Mouse (Mus musculus): Measurements from ENCODE around the gene Echdc3. TPM values are rescaled to one million over a fixed set of nuclear protein-coding genes. Genes with fewer than 3 reads are reported as not detected.

Gene Echdc3
- polyA plus RNA-seq, 1 experiment = 1.9 TPM

DNA sequence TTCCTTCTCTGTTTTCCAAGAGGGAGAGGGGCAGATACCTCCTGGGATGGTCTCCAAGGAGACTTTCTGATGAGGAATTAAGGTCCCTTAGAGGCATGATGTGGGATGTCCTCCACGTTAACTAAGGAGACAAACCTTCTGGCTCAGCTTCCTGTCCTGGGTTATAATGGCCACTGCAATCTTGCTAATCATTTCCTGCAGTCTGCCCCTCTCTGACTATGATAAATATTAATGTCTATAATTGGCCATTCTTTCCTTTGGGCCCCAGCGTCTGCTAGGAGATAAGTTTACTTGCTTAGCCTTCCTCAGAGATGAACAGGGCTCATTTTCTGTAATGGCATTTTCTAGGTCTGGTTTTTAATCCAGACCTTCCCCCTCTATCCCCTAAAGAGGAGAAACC is 53.1 kb downstream of the Echdc3 start:
- Histone ChIP-seq H3K9me3 (no peaks in the 10 kb centered on the region), H3K27me3 (replicated peaks) (no peaks in the 10 kb centered on the region), H3K36me3 (replicated peaks; ENCODE audit: low read length) (no peaks in the 10 kb centered on the region), H3K4me3 (replicated peaks) (peak overlapping the region; percentile 70), H3K4me1 (peaks cover 87% of the 10 kb centered on the region)
- peak; percentile 64; the same call in 1 of the 3 replicates for TF ChIP-seq GATA1 (IDR thresholded peaks at IDR 0.05; ENCODE audit: borderline replicate concordance, low read length)
- TF ChIP-seq FLI1 (IDR thresholded peaks at IDR 0.05; ENCODE audit: low read length) = no peak

DNA sequence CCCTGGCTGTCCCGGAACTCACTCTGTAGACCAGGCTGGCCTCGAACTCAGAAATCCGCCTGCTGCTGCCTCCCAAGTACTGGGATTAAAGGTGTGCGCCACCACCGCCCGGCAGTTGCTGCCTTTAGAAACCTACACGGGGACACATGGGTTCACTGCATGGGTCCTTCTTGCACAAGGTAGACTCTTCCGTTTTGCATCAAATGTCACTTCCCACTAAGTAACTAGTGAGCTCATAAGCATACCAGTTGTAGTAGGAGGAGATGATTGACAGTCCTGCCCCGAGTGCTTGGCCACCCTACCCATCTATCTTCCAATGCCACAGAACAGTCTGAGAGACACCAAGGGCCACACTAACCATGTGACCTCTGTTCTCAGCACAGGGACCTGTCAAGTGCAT is 53.6 kb downstream of the Echdc3 start:
- TF ChIP-seq FLI1 (IDR thresholded peaks at IDR 0.05; ENCODE audit: low read length) (no peak), GATA1 (IDR thresholded peaks at IDR 0.05; ENCODE audit: borderline replicate concordance, low read length) (no peak)
- Histone ChIP-seq H3K27me3 (replicated peaks) (no peaks in the 10 kb centered on the region), H3K9me3 (no peaks in the 10 kb centered on the region), H3K4me3 (replicated peaks) (peak overlapping the region; percentile 70), H3K4me1 (peaks cover 84% of the 10 kb centered on the region), H3K36me3 (replicated peaks; ENCODE audit: low read length) (no peaks in the 10 kb centered on the region)

DNA sequence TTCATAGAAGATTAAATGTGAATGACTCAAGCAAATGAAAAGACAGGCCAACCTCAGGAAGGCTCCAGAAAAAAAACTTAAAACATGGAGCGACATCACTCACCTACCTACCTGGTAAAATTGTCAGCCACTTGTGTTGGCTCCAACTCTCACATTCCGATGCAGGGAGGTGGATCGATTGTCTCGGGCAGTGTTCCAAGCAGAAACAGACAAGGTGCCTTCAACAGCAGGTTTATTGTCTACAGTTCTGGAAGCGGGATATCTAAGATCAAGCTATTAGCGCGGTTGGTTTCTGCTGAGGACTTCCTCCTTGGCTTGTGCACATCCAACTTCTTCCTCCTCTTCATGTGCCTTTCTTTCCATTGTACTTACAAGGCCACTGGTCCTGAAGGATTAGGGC is 55.2 kb downstream of the Echdc3 start:
- no peak for TF ChIP-seq GATA1 (IDR thresholded peaks at IDR 0.05; ENCODE audit: borderline replicate concordance, low read length)
- no peak for TF ChIP-seq FLI1 (IDR thresholded peaks at IDR 0.05; ENCODE audit: low read length)
- peaks cover 76% of the 10 kb centered on the region for H3K4me1 ChIP-seq
- H3K4me3 ChIP-seq (replicated peaks) = no peak overlapping the region
- no peaks in the 10 kb centered on the region for H3K27me3 ChIP-seq (replicated peaks)
- no peaks in the 10 kb centered on the region for H3K9me3 ChIP-seq
- peaks cover 4% of the 10 kb centered on the region for H3K36me3 ChIP-seq (replicated peaks; ENCODE audit: low read length)

GRCm38 (mm10) chr2:6157208-6157607 is 55.6 kb downstream of the Echdc3 start:
- H3K9me3 ChIP-seq = no peaks in the 10 kb centered on the region
- H3K4me1 ChIP-seq = peaks cover 72% of the 10 kb centered on the region
- H3K36me3 ChIP-seq (replicated peaks; ENCODE audit: low read length) = peaks cover 4% of the 10 kb centered on the region
- H3K27me3 ChIP-seq (replicated peaks) = no peaks in the 10 kb centered on the region
- no peak overlapping the region for H3K4me3 ChIP-seq (replicated peaks)
- TF ChIP-seq FLI1 (IDR thresholded peaks at IDR 0.05; ENCODE audit: low read length) = no peak
- TF ChIP-seq GATA1 (IDR thresholded peaks at IDR 0.05; ENCODE audit: borderline replicate concordance, low read length) = no peak

DNA sequence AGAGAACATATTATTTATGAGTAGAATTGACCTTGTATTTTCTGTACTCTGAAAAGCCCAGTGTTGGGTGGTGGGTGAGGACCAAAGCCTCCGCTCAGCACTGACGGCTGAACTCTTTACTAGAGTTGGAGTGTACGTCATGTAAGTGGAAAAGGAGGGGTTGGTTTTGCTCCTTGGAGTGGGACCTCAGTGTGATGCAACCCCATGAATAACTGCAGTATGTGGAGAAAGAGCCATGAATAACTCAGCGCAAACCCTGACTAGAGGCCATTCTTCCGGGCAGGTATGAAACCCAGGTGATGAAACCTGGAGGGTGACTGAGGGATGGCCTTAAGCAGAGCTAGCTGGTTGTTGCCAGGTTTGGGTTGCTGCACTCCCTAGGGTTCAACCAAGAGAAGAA is 63.0 kb downstream of the Echdc3 start:
- Histone ChIP-seq H3K4me1 (peaks cover 49% of the 10 kb centered on the region), H3K4me3 (replicated peaks) (no peak overlapping the region), H3K36me3 (replicated peaks; ENCODE audit: low read length) (peaks cover 4% of the 10 kb centered on the region), H3K27me3 (replicated peaks) (peaks cover 1% of the 10 kb centered on the region), H3K9me3 (no peaks in the 10 kb centered on the region)
- TF ChIP-seq FLI1 (IDR thresholded peaks at IDR 0.05; ENCODE audit: low read length) (no peak), GATA1 (IDR thresholded peaks at IDR 0.05; ENCODE audit: borderline replicate concordance, low read length) (no peak)

- TF ChIP-seq GATA1 (IDR thresholded peaks at IDR 0.05; ENCODE audit: borderline replicate concordance, low read length) (no peak), FLI1 (IDR thresholded peaks at IDR 0.05; ENCODE audit: low read length) (no peak)
- Histone ChIP-seq H3K9me3 (peaks cover 3% of the 10 kb centered on the region), H3K4me3 (replicated peaks) (no peak overlapping the region), H3K4me1 (peaks cover 52% of the 10 kb centered on the region), H3K27me3 (replicated peaks) (peaks cover 4% of the 10 kb centered on the region), H3K36me3 (replicated peaks; ENCODE audit: low read length) (no peaks in the 10 kb centered on the region)
Observed at GRCm38 (mm10) chr2:6146901-6147300, 65.9 kb downstream of the Echdc3 start.

DNA sequence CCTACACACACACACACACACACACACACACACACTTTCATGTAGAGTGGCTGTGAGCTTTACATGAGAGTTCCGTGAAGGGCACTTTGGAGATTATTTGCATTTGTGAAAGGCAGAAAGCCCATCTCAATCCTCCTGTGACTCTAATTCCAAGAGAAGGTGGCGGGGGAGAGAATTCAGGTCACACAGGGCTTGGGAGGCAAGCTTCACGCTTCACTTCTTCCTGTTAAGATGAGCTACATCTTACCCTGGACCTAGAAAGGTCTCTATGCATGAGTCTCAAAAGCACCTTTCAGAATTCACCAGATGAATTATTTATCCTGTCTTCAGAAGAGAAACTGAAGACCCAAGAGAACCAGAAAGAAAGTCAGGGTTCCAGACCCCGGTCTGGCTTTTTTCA is 66.6 kb downstream of the Echdc3 start:
- Histone ChIP-seq H3K4me3 (replicated peaks) (no peak overlapping the region), H3K36me3 (replicated peaks; ENCODE audit: low read length) (no peaks in the 10 kb centered on the region), H3K27me3 (replicated peaks) (peaks cover 4% of the 10 kb centered on the region), H3K4me1 (peaks cover 51% of the 10 kb centered on the region), H3K9me3 (peaks cover 3% of the 10 kb centered on the region)
- TF ChIP-seq FLI1 (IDR thresholded peaks at IDR 0.05; ENCODE audit: low read length) = no peak
- TF ChIP-seq GATA1 (IDR thresholded peaks at IDR 0.05; ENCODE audit: borderline replicate concordance, low read length) = no peak

GRCm38 (mm10) chr2:6145611-6146010 is 67.2 kb downstream of the Echdc3 start:
- TF ChIP-seq GATA1 (IDR thresholded peaks at IDR 0.05; ENCODE audit: borderline replicate concordance, low read length) = no peak
- Histone ChIP-seq H3K27me3 (replicated peaks) (peaks cover 4% of the 10 kb centered on the region), H3K4me3 (replicated peaks) (no peak overlapping the region), H3K36me3 (replicated peaks; ENCODE audit: low read length) (no peaks in the 10 kb centered on the region), H3K4me1 (peaks cover 50% of the 10 kb centered on the region), H3K9me3 (peaks cover 3% of the 10 kb centered on the region)

GRCm38 (mm10) chr2:6142915-6143654 is 69.7 kb downstream of the Echdc3 start:
- peaks cover 51% of the 10 kb centered on the region for H3K4me1 ChIP-seq
- H3K27me3 ChIP-seq (replicated peaks) = peaks cover 4% of the 10 kb centered on the region
- H3K9me3 ChIP-seq = peaks cover 3% of the 10 kb centered on the region
- H3K4me3 ChIP-seq (replicated peaks) = no peak overlapping the region
- no peaks in the 10 kb centered on the region for H3K36me3 ChIP-seq (replicated peaks; ENCODE audit: low read length)
- TF ChIP-seq FLI1 (IDR thresholded peaks at IDR 0.05; ENCODE audit: low read length) = no peak
- TF ChIP-seq GATA1 (IDR thresholded peaks at IDR 0.05; ENCODE audit: borderline replicate concordance, low read length) = no peak

- Histone ChIP-seq H3K9me3 (peaks cover 3% of the 10 kb centered on the region), H3K27me3 (replicated peaks) (peaks cover 4% of the 10 kb centered on the region), H3K4me3 (replicated peaks) (no peak overlapping the region), H3K36me3 (replicated peaks; ENCODE audit: low read length) (no peaks in the 10 kb centered on the region), H3K4me1 (peaks cover 53% of the 10 kb centered on the region)
- TF ChIP-seq FLI1 (IDR thresholded peaks at IDR 0.05; ENCODE audit: low read length) (no peak), GATA1 (IDR thresholded peaks at IDR 0.05; ENCODE audit: borderline replicate concordance, low read length) (no peak)
Observed at GRCm38 (mm10) chr2:6140572-6141161, 72.2 kb downstream of the Echdc3 start.

Other genes with a start within 250 kb of the Echdc3 start
- 104 and 151 TPM in 2 replicates for gene Proser2, start 82.8 kb downstream of the Echdc3 start, polyA plus RNA-seq (2012; ENCODE audit: insufficient read depth, low replicate concordance)
- gene Usp6nl, start 109.6 kb upstream of the Echdc3 start, polyA plus RNA-seq (2012; ENCODE audit: insufficient read depth, low replicate concordance) = 1.9 and 2.9 TPM in 2 replicates